ENCODE assay signal across 11 mouse cellular contexts in genomic region chr9:32400662-32401161, GRCm38 (mm10). TPM values are rescaled to one million over a fixed set of nuclear protein-coding genes. Genes with fewer than 3 reads are reported as not detected.
DNase-seq lines count a peak whose midpoint lies in the region; ATAC-seq lines count a peak whose summit lies in the region.
"Had no signal": no experiment of that assay in that cellular context is flagged by ENCODE, and none has a peak within 500 bp of the region (broad histone marks: within the 10 kb centered on the region; RNA-seq: fewer than 3 reads in every experiment).

No protein-coding gene starts in this region.

- no peak overlapping the region for H3K4me2 ChIP-seq in forebrain, embryonic 11.5 days (ENCODE audit: low read depth, low read length, severe bottlenecking)
- H3K4me2 ChIP-seq in forebrain, embryonic 15.5 days (replicated peaks), result no peak overlapping the region
- no peak overlapping the region for H3K4me2 ChIP-seq in heart, embryonic 15.5 days
- no peak overlapping the region for H3K4me2 ChIP-seq in forebrain, embryonic 16.5 days (ENCODE audit: low read length)
- H3K4me2 ChIP-seq: embryonic facial prominence, embryonic 15.5 days had no signal

- H3K9ac ChIP-seq in forebrain, embryonic 11.5 days (ENCODE audit: low read length), result no peak overlapping the region
- H3K9ac ChIP-seq in forebrain, embryonic 15.5 days (replicated peaks), result no peak overlapping the region
- no peak overlapping the region for H3K9ac ChIP-seq in heart, embryonic 15.5 days
- no peak overlapping the region for H3K9ac ChIP-seq in forebrain, embryonic 16.5 days (replicated peaks; ENCODE audit: low read depth, low read length)
- H3K9ac ChIP-seq: embryonic facial prominence, embryonic 15.5 days had no signal

- ATAC-seq in forebrain, embryonic 11.5 days (replicated peaks; ENCODE audit: low FRiP score), result no peak
- no peak for ATAC-seq in forebrain, embryonic 15.5 days (replicated peaks)
- peak; percentile 87 for ATAC-seq in heart, embryonic 15.5 days (replicated peaks; ENCODE audit: insufficient number of reproducible peaks, insufficient read depth, low FRiP score, low read depth)
- ATAC-seq in forebrain, embryonic 16.5 days, result no peak

- no peaks in the 10 kb centered on the region for H3K4me1 ChIP-seq in forebrain, embryonic 11.5 days (replicated peaks; ENCODE audit: control insufficient read depth, insufficient read depth, low read length)
- no peaks in the 10 kb centered on the region for H3K4me1 ChIP-seq in forebrain, embryonic 15.5 days
- H3K4me1 ChIP-seq in heart, embryonic 15.5 days (replicated peaks), result peaks cover 18% of the 10 kb centered on the region
- no peaks in the 10 kb centered on the region for H3K4me1 ChIP-seq in forebrain, embryonic 16.5 days (replicated peaks; ENCODE audit: control insufficient read depth, insufficient read depth, low read length)
- H3K4me1 ChIP-seq: embryonic facial prominence, embryonic 15.5 days had no signal

- H3K27ac ChIP-seq in forebrain, embryonic 11.5 days (ENCODE audit: low read depth, low read length), result no peak overlapping the region
- H3K27ac ChIP-seq in forebrain, embryonic 15.5 days (replicated peaks), result no peak overlapping the region
- peak overlapping the region; percentile 41 for H3K27ac ChIP-seq in heart, embryonic 15.5 days
- H3K27ac ChIP-seq in forebrain, embryonic 16.5 days (ENCODE audit: low read length), result no peak overlapping the region
- H3K27ac ChIP-seq: embryonic facial prominence, embryonic 15.5 days; macrophage had no signal

- H3K27me3 ChIP-seq in forebrain, embryonic 11.5 days (ENCODE audit: control insufficient read depth, insufficient read depth, low read length), result peaks cover 12% of the 10 kb centered on the region; the same call in 1 of the 2 replicates
- peaks cover 3% of the 10 kb centered on the region; the same call in 1 of the 2 replicates for H3K27me3 ChIP-seq in forebrain, embryonic 15.5 days
- no peaks in the 10 kb centered on the region for H3K27me3 ChIP-seq in heart, embryonic 15.5 days
- no peaks in the 10 kb centered on the region; the same call in 1 of the 2 replicates for H3K27me3 ChIP-seq in forebrain, embryonic 16.5 days (replicated peaks; ENCODE audit: control insufficient read depth, insufficient read depth, low read length)

- no peak overlapping the region for H3K4me3 ChIP-seq in forebrain, embryonic 11.5 days (ENCODE audit: low read depth, low read length)
- no peak overlapping the region for H3K4me3 ChIP-seq in forebrain, embryonic 15.5 days
- H3K4me3 ChIP-seq in heart, embryonic 15.5 days, result no peak overlapping the region
- no peak overlapping the region for H3K4me3 ChIP-seq in forebrain, embryonic 16.5 days (replicated peaks; ENCODE audit: low read length)
- H3K4me3 ChIP-seq: embryonic facial prominence, embryonic 15.5 days had no signal

- peak; percentile 27 for DNase-seq in forebrain, embryonic 11.5 days (ENCODE audit: low spot score)
- peak; percentile 77 to 78 for DNase-seq in kidney, postnatal 25 days
- DNase-seq in lung, postnatal 4 days, result peak; percentile 65 to 75
- DNase-seq in frontal cortex, postnatal 14 days (ENCODE audit: low spot score in 2 of 2), result no peak
- no peak for DNase-seq in frontal cortex, postnatal 36 days (ENCODE audit: low spot score in 2 of 2)
- DNase-seq: thymus, adult 18-20 months had no signal

- H3K9me3 ChIP-seq in forebrain, embryonic 11.5 days (ENCODE audit: control insufficient read depth, low read length), result no peaks in the 10 kb centered on the region
- no peaks in the 10 kb centered on the region for H3K9me3 ChIP-seq in forebrain, embryonic 15.5 days
- H3K9me3 ChIP-seq in heart, embryonic 15.5 days (replicated peaks), result no peaks in the 10 kb centered on the region
- H3K9me3 ChIP-seq in forebrain, embryonic 16.5 days (ENCODE audit: control insufficient read depth, low read length), result no peaks in the 10 kb centered on the region
- H3K9me3 ChIP-seq: embryonic facial prominence, embryonic 15.5 days had no signal

- H3K36me3 ChIP-seq in forebrain, embryonic 11.5 days (ENCODE audit: control insufficient read depth, insufficient read depth, low read length), result no peaks in the 10 kb centered on the region
- H3K36me3 ChIP-seq in forebrain, embryonic 15.5 days, result no peaks in the 10 kb centered on the region
- H3K36me3 ChIP-seq in heart, embryonic 15.5 days, result no peaks in the 10 kb centered on the region
- H3K36me3 ChIP-seq in forebrain, embryonic 16.5 days (ENCODE audit: control insufficient read depth, insufficient read depth), result no peaks in the 10 kb centered on the region
- H3K36me3 ChIP-seq: embryonic facial prominence, embryonic 15.5 days had no signal

- 77% methylated on average over 5 of the region's 5 CpGs for WGBS in forebrain, embryonic 11.5 days
- 83% methylated on average over 5 of the region's 5 CpGs for WGBS in forebrain, embryonic 15.5 days
- 26% methylated on average over 5 of the region's 5 CpGs for WGBS in heart, embryonic 15.5 days
- 71% methylated on average over 5 of the region's 5 CpGs for WGBS in forebrain, embryonic 16.5 days

RNA-seq across cellular contexts. Expression of gene Kcnj1, which starts 28.4 kb away (rescaled TPM):
- not detected in 2 replicates for polyA plus RNA-seq in forebrain, embryonic 11.5 days (2014; fragmentation: Nextera tagmentation; extraction: Ambion mirVana)
- not detected in 2 replicates for polyA plus RNA-seq in forebrain, embryonic 15.5 days (2015; fragmentation: Nextera tagmentation; extraction: Ambion mirVana)
- polyA plus RNA-seq in heart, embryonic 15.5 days (2015; fragmentation: Nextera tagmentation; extraction: Ambion mirVana), result 0.08 TPM in 1 of 2 replicates, not detected in the other
- not detected in 2 replicates for polyA plus RNA-seq in forebrain, embryonic 16.5 days (2015; fragmentation: Nextera tagmentation; extraction: Ambion mirVana)
- polyA plus RNA-seq: macrophage had no signal

RNA-seq across cellular contexts. Expression of gene Kcnj5, which starts 56.6 kb away (rescaled TPM):
- 0.88 and 1.1 TPM in 2 replicates for polyA plus RNA-seq in forebrain, embryonic 11.5 days (2014; fragmentation: Nextera tagmentation; extraction: Ambion mirVana)
- polyA plus RNA-seq in forebrain, embryonic 15.5 days (2015; fragmentation: Nextera tagmentation; extraction: Ambion mirVana), result 0.75 and 0.82 TPM in 2 replicates
- 24.1 and 25.5 TPM in 2 replicates for polyA plus RNA-seq in heart, embryonic 15.5 days (2015; fragmentation: Nextera tagmentation; extraction: Ambion mirVana)
- polyA plus RNA-seq in forebrain, embryonic 16.5 days (2015; fragmentation: Nextera tagmentation; extraction: Ambion mirVana), result 0.68 and 0.73 TPM in 2 replicates

Comparison
In these comparisons a context has a peak if more than half of its experiments do, and no peak if none do; other contexts are left out.
1. DNase-seq: peak in forebrain, embryonic 11.5 days (single experiment), kidney, postnatal 25 days (2 of 2) and lung, postnatal 4 days (2 of 2); none in frontal cortex, postnatal 14 days (0 of 2) and frontal cortex, postnatal 36 days (0 of 2).
2. RNA of gene Kcnj5, which starts 56.6 kb away (polyA plus RNA-seq): 24.1 to 25.5 TPM in heart, embryonic 15.5 days; 0.88 to 1.1 TPM in forebrain, embryonic 11.5 days, 0.75 to 0.82 TPM in forebrain, embryonic 15.5 days and 0.68 to 0.73 TPM in forebrain, embryonic 16.5 days; every median in the first group is over 10 times any median in the second.